Mouse (Mus musculus): ENCODE measurements at regions not wholly inside any gene's neighbourhood (a gene's known extent, or its start where the extent isn't known, plus 50 kb on each side); places are given as distances from the start of the nearest gene placed in this dataset.
A peak's percentile ranks its signal among the peaks of the same experiment; 100 is the strongest.

GRCm38 (mm10) chr7:142593729-142594375, 61.4 kb downstream of the Mrpl23 start:
- Histone ChIP-seq H3K36me3 (replicated peaks; ENCODE audit: control insufficient read depth, insufficient read depth, low read length) (no peaks in the 10 kb centered on the region), H3K4me3 (ENCODE audit: low read depth, low read length) (no peak overlapping the region), H3K9ac (replicated peaks; ENCODE audit: low read depth, low read length) (no peak overlapping the region), H3K4me2 (ENCODE audit: low read depth, low read length) (no peak overlapping the region), H3K9me3 (replicated peaks; ENCODE audit: control insufficient read depth, low read length) (no peaks in the 10 kb centered on the region), H3K4me1 (ENCODE audit: control insufficient read depth, insufficient read depth) (peaks cover 13% of the 10 kb centered on the region), H3K27me3 (ENCODE audit: control insufficient read depth, insufficient read depth, low read length) (peaks cover 4% of the 10 kb centered on the region; the same call in 1 of the 2 replicates), H3K27ac (ENCODE audit: low read depth) (no peak overlapping the region)
- no peak for TF ChIP-seq EP300 (IDR thresholded peaks at IDR 0.05; ENCODE audit: low read depth)
- TF ChIP-seq CTCF (IDR thresholded peaks at IDR 0.05; ENCODE audit: low read depth) = no peak
- WGBS = 91% methylated on average over 8 of the region's 8 CpGs
- no peak for DNase-seq (ENCODE audit: low spot score)
- ATAC-seq (ENCODE audit: insufficient read depth, low read depth) = no peak

- no peak overlapping the region for H3K27ac ChIP-seq (ENCODE audit: low read depth)
- DNase-seq (ENCODE audit: low spot score) = no peak
Measured at GRCm38 (mm10) chr7:142595412-142595811, 62.9 kb downstream of the Mrpl23 start.

GRCm38 (mm10) chr7:142596211-142596610, 63.7 kb downstream of the Mrpl23 start:
- Histone ChIP-seq H3K9ac (replicated peaks; ENCODE audit: low read depth, low read length) (no peak overlapping the region), H3K36me3 (replicated peaks; ENCODE audit: control insufficient read depth, insufficient read depth, low read length) (no peaks in the 10 kb centered on the region), H3K4me3 (ENCODE audit: low read depth, low read length) (no peak overlapping the region), H3K4me1 (ENCODE audit: control insufficient read depth, insufficient read depth) (no peaks in the 10 kb centered on the region; the same call in 1 of the 2 replicates), H3K27me3 (ENCODE audit: control insufficient read depth, insufficient read depth, low read length) (peaks cover 4% of the 10 kb centered on the region; the same call in 1 of the 2 replicates), H3K9me3 (replicated peaks; ENCODE audit: control insufficient read depth, low read length) (no peaks in the 10 kb centered on the region), H3K4me2 (ENCODE audit: low read depth, low read length) (no peak overlapping the region), H3K27ac (ENCODE audit: low read depth) (no peak overlapping the region)
- DNase-seq (ENCODE audit: low spot score) = no peak
- no peak for ATAC-seq (ENCODE audit: insufficient read depth, low read depth)
- TF ChIP-seq EP300 (IDR thresholded peaks at IDR 0.05; ENCODE audit: low read depth) = no peak
- TF ChIP-seq CTCF (IDR thresholded peaks at IDR 0.05; ENCODE audit: low read depth) = no peak
- WGBS = 85% methylated on average over 1 of the region's 1 CpGs

More at GRCm38 (mm10) chr7:142595412-142595811, 62.9 kb downstream of the Mrpl23 start:
- WGBS = 9% methylated on average over 1 of the region's 1 CpGs
- H3K4me3 ChIP-seq (ENCODE audit: low read depth, low read length) = no peak overlapping the region
- peaks cover 4% of the 10 kb centered on the region; the same call in 1 of the 2 replicates for H3K27me3 ChIP-seq (ENCODE audit: control insufficient read depth, insufficient read depth, low read length)
- H3K36me3 ChIP-seq (replicated peaks; ENCODE audit: control insufficient read depth, insufficient read depth, low read length) = no peaks in the 10 kb centered on the region
- no peak overlapping the region for H3K4me2 ChIP-seq (ENCODE audit: low read depth, low read length)
- TF ChIP-seq EP300 (IDR thresholded peaks at IDR 0.05; ENCODE audit: low read depth) (no peak), CTCF (IDR thresholded peaks at IDR 0.05; ENCODE audit: low read depth) (no peak)
- no peak for ATAC-seq (ENCODE audit: insufficient read depth, low read depth)
- H3K9me3 ChIP-seq (replicated peaks; ENCODE audit: control insufficient read depth, low read length) = no peaks in the 10 kb centered on the region
- peaks cover 7% of the 10 kb centered on the region; the same call in 1 of the 2 replicates for H3K4me1 ChIP-seq (ENCODE audit: control insufficient read depth, insufficient read depth)
- no peak overlapping the region for H3K9ac ChIP-seq (replicated peaks; ENCODE audit: low read depth, low read length)

GRCm38 (mm10) chr7:142597961-142598360, 65.5 kb downstream of the Mrpl23 start:
- H3K4me3 ChIP-seq (ENCODE audit: low read depth, low read length) = no peak overlapping the region
- peaks cover 4% of the 10 kb centered on the region; the same call in 1 of the 2 replicates for H3K27me3 ChIP-seq (ENCODE audit: control insufficient read depth, insufficient read depth, low read length)
- no peak overlapping the region for H3K9ac ChIP-seq (replicated peaks; ENCODE audit: low read depth, low read length)
- WGBS = 83% methylated on average over 7 of the region's 7 CpGs
- DNase-seq (ENCODE audit: low spot score) (no peak), ATAC-seq (ENCODE audit: insufficient read depth, low read depth) (no peak)
- H3K36me3 ChIP-seq (replicated peaks; ENCODE audit: control insufficient read depth, insufficient read depth, low read length) = no peaks in the 10 kb centered on the region
- no peak for TF ChIP-seq CTCF (IDR thresholded peaks at IDR 0.05; ENCODE audit: low read depth)
- no peak for TF ChIP-seq EP300 (IDR thresholded peaks at IDR 0.05; ENCODE audit: low read depth)
- no peak overlapping the region for H3K27ac ChIP-seq (ENCODE audit: low read depth)
- no peaks in the 10 kb centered on the region for H3K9me3 ChIP-seq (replicated peaks; ENCODE audit: control insufficient read depth, low read length)
- no peak overlapping the region for H3K4me2 ChIP-seq (ENCODE audit: low read depth, low read length)
- no peaks in the 10 kb centered on the region; the same call in 1 of the 2 replicates for H3K4me1 ChIP-seq (ENCODE audit: control insufficient read depth, insufficient read depth)

GRCm38 (mm10) chr7:142599942-142600341, 66.7 kb downstream of the Igf2 start:
- ATAC-seq (ENCODE audit: insufficient read depth, low read depth) = no peak
- TF ChIP-seq EP300 (IDR thresholded peaks at IDR 0.05; ENCODE audit: low read depth) = no peak
- TF ChIP-seq CTCF (IDR thresholded peaks at IDR 0.05; ENCODE audit: low read depth) = no peak
- Histone ChIP-seq H3K4me2 (ENCODE audit: low read depth, low read length) (no peak overlapping the region), H3K4me1 (ENCODE audit: control insufficient read depth, insufficient read depth) (no peaks in the 10 kb centered on the region; the same call in 1 of the 2 replicates), H3K27ac (ENCODE audit: low read depth) (0 out of 2 replicates have a peak overlapping the region, but pooled peaks have one; percentile 9), H3K4me3 (ENCODE audit: low read depth, low read length) (no peak overlapping the region), H3K9me3 (replicated peaks; ENCODE audit: control insufficient read depth, low read length) (no peaks in the 10 kb centered on the region), H3K9ac (replicated peaks; ENCODE audit: low read depth, low read length) (no peak overlapping the region), H3K27me3 (ENCODE audit: control insufficient read depth, insufficient read depth, low read length) (no peaks in the 10 kb centered on the region), H3K36me3 (replicated peaks; ENCODE audit: control insufficient read depth, insufficient read depth, low read length) (no peaks in the 10 kb centered on the region)
- WGBS = 74% methylated on average over 15 of the region's 15 CpGs
- no peak for DNase-seq (ENCODE audit: low spot score)
